Mouse (Mus musculus) heart, postnatal 4 days (tissue): Measurements from ENCODE around the gene Sod1. TPM values are rescaled to one million over a fixed set of nuclear protein-coding genes. Genes with fewer than 3 reads are reported as not detected.

ENCODE experiments used
- DNase-seq: peaks from one replicate; pipeline ENCODE4 v3.0.0; 2021
- total RNA-seq, 2 experiments: library from RNA; stranded (reverse); gene quantifications; 2 replicates each; pipeline ENCODE4 v1.2.3; 2021

The Sod1 gene
- 100 to 1,000 TPM; 499 to 512 TPM for total RNA-seq

DNA sequence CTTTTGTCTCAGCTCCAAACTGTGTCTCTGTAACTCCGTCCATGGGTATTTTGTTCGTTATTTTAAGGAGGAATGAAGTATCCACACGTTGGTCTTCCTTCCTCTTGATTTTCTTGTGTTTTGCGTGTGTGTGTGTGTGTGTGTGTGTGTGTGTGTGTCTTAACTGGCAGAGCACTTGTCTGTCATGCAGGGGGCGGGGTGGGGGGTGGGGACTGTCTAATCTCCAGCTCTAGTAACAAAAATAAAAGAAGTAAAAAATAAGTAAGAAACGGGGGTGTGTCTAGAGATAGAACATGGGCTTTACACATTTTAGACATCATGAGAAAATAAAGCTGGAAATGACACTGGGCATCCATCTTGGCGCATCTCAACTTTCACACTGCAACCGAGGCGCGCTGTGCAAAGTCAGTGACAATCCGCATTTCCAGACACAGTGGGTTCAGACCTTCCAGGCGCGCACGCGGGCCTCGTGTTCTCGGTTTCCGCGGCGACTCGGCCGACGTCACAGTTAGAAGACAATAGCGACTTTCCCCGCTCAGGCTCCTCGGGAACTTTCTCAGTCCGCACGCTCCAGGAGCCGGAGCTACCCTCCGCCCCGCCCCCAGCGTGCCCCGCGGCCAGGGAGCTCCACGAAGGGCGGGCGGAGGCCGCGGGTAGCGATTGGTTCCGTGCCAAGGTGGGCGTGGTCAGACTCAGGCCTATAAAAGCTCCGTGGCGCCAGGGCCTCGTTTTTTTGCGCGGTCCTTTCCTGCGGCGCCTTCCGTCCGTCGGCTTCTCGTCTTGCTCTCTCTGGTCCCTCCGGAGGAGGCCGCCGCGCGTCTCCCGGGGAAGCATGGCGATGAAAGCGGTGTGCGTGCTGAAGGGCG lies at the start of gene Sod1:
Sod1 (plus strand) TSS at position 729 of the 866 bp plus-strand sequence.
- peak; percentile 99 for DNase-seq

DNA sequence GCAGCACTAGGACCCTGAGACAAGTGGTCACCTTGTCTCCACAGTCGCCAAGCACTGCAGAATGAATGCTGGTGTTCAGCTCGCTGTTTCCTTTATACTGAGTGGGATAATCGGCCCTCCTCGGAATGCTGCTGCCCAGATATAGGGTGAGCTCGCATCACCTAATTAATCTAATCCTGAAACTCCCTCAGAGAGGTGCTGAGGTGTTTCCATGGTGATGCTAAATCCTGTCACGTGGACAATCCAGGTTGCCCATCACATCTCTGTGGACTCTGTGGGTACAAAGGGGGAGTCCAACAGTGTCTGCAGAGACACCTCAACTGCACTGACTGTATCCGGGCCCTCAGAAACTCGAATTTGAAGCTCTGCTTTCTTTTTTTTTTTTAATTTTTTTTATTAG lies 49.1 kb upstream of the Sod1 start:
- DNase-seq: no peak

DNA sequence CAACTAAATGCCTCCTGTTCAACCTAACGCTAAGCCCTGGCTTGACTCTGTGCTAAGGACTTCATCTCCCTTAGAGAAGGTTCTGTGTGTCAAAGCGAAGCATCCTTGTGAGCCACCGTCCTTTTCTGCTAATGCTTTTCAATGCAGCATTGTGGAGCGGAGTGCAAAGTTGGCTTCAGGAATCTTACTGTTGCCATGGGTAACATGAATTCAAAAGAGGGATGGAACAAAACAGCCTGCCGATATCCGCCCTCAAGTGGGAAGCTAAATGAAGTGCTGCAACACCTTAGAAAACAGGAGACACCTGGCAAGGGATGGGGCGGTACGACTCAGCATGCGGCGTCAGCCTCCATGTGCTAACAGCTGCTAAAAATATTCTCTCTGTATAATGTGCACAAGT lies 44.1 kb upstream of the Sod1 start:
- no peak for DNase-seq

DNA sequence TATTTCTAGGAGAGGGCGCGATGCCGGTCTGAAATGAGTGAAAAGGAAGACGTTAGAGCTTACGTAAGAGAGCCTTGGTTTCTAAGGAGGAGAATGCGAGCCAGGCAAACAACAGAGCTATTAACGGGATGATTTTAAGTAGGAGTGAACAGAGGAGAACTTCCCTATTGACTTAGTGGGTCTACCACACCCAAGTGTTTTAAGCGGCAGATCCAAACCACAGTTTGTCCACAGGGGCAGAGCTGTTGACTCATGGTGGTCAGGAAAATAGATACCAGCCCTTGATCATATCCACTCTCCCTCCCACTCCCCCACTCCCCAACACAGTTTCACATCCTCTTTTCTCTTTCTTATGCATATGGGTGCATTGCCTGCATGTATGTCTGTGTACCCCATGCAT lies 43.1 kb upstream of the Sod1 start:
- DNase-seq: no peak

DNA sequence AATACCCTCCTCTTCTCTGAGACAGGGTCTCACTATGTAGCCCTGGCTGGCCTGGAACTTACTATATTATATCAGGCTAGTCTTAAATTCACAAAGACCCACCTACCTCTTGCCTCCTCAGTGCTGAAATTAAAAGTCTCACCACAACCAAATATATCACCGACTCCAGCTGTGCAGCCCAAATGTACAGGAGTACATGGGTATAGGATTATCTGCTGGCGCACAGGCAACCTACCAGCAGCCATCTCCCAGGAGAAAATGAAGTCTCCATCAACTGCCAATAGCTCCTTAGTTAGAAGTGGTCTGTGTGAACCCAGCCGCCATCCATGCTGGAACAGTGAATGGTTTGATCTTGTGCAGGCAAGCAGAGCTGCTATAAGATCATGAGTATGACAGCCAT lies 42.1 kb upstream of the Sod1 start:
- DNase-seq: no peak

DNA sequence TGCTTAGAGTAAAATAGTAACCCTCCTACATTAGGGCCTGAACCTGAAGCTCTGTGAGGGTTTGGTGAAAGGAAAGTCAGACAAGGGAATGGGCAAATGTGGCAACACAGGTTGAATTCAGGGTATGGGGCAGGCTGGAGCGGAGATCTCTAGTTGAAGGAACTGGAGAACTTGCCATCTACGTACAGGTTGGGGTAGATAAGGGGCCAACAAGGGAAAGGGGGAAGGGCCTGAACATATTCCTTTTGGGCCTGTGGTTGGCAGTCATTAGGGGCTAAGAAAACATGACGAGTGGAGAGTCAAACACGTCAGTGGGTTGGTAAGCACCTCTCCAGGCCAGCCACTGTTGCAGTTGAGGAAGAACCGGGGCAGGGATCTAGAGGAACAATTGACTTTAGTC lies 40.7 kb upstream of the Sod1 start:
- no peak for DNase-seq

DNA sequence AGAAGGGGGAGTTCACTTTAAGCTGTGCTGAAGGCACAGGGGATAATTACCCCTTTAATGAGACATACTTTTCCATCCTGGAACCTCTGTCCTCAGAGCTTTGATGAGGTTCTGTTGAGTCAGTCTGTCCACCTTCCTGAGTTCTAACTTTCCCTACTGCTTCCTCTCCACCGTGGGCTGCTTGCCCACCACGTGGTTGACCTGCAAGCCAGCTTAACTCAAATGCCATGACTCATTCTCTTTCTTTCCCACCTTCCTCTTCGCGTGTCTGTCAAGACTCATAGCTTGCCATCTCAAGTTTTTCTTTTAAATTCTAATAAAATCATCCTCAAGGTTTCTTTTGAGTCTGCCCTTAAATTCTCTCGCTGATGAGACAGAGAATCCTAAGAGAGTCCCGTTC lies 39.6 kb upstream of the Sod1 start:
- no peak for DNase-seq

DNA sequence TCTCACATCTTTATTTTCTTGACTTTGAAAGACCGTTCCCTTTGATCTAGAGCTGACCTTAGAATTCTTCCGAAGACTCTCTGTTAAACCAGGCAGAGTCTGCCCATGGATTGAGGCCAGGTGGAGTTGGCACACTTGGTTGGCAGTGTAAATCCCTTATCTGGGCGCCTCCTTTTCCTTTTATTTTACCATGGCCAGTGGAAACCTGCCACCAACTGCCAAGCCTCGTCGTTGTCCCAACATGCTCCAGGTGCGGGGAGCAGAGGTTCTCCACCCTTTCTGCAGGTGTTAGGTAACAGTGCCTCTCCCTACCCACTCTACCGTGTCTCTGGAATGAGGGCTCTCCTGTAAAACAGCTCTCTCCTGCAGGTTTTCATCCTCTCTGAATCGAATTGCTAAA lies 38.9 kb upstream of the Sod1 start:
- no peak for DNase-seq

DNA sequence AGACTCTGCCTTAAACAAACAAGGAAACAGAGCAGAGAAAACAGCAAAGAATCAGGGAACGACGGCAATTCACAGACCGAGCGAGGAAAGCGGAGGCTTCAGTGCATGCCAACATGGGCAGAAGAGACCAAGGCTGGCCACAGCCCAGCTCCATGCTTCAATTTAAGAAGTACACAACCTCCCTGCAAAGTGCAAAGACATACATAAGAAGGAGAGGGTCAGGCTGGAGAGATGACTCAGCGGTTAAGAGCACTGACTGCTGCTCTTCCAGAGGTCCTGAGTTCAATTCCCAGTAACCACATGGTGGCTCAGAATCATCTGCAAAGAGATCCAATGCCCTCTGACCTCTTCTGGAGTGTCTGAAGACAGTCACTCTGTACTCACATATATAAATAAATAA lies 36.4 kb upstream of the Sod1 start:
- no peak for DNase-seq

DNA sequence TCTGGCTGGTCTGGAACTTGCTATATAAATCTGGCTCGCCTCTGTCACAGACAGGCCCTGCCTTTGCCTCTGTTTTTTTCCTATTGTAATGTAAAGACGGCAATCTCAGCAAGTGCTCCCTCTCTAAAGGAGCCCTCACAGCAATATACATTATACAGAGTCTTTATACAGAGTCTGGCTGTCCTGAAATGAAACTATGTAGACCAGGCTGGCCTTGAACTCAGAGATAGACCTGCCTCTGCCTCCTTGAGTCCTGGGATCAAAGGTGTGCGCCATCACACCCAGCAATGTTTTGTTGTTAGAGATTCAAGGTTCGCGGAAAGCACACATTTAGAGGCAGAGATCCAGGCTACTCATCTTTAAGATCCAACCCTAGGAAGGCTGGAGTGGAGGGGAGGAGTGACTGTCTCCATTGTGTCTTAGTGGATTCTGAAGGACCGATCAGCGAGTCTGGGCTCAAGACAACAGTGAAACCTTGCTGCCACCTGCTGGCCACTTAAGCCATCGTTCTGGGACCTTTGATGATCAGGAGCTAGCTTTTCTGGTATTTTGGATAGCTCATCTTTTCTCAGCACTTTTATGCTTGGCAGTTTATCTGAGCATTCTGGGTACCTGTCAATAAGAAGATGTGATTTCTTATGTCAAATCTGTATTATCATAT lies 34.5 kb upstream of the Sod1 start:
- peak; percentile 86 for DNase-seq

DNA sequence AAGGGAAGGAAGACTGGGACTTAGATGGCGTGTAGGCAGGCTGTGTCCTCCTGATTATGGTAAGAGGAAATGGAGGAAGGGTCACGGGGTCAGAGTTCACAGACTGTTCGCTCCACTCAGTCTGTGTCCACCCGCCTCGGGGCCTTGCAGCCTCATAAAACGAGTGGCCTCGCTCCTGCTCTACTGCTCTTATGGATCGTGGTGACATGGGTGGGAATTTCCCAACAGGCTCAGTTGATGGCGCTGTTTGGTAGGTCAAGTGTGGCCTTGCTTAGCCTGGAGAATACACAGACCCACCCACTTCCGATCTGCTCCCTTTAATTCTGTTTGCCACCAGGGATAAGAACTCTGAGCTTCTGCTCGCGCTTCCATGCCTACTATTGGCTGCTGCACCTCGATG lies 33.1 kb upstream of the Sod1 start:
- peak; percentile 58 for DNase-seq

DNA sequence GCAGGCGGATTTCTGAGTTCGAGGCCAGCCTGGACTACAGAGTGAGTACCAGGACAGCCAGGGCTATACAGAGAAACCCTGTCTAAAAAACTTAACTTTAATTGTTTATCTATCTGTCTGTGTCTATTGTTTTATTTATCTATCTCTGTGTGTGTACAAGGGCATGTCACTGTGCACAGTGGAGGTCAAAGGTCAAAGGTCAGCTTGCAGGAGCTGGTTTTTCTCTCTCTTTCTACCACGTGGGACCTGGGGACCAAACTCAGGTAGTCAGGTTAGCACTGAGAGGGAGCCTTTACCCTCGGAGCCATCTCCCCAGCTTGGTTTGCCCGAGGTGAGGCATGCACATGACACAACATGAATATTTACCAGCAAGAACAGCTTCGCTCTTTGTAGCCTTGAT lies 29.3 kb upstream of the Sod1 start:
- no peak for DNase-seq

DNA sequence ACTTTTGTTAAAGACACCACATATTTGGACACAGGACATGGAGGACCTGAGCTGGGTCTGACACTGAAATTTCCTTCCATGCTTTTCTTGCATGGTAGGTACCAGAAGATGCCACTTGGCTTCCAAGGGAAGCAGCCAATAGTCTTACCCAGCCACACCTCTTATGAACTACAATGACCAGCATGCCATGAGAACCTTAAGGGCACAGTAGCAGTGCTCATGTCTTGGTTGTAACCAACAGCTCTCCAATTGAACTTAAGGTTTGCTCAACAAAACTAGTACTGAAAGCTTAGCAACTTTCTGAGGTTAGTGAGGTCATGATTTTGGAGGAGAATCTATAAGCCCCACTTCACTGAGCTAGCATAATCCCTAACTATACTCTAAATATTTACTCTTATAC lies 26.8 kb upstream of the Sod1 start:
- DNase-seq: no peak

DNA sequence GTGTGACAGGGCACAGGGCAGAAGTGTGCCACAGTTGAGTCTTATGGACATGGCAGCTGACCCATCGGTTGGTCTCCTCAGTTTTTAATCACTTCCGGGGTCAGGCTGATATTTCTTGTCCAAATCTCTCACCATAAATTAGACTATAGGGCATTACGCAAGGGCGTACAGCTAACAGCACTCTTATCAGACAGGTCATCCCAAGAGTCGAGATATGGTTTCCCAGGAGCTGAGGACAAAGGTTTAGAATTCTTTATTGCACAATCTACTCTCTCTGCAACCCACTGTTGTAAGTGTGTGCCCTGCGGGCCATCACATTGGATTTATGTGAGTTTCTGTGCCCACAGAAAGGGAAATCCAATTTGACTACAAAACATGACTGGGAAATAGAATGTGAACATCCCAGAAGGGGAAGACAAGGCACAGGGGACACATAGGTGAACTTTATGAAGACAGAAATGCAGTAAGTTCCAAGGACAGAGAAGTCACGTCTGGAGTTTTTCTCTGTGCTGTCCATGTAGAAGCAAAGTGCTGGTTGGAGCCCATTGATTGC lies 23.8 kb upstream of the Sod1 start:
- DNase-seq: no peak

DNA sequence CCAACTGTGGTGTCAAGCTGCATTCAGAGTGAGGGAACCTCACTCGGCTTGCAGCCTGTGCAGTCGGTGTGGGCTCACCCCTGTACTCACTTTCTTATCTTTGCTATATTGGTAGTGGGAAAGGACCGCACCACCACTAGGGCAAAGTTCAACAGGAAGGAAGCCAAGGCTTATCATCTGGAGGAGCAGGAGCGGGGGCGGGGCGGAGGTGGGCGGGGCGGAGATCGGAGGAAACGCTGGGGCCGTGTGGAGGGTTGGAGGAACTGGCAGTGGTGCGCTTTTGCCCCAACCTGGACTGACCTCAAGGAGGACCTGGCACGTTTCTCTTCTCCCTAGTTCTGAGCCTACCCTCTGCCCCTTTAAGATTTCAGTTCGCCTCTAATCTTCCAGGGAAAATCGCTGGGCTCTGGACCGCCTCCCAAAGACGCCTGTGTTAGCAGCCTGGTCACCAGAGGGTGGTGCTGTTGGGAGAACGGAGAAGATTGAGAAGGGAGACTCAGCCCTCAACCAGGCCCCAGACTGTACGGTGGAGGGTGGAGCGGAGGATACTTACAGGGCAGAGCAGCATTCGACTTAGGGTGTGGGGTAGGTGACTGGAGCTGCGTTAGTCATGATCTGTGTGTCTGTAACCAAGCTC lies 23.1 kb upstream of the Sod1 start:
- DNase-seq: peak; percentile 90

DNA sequence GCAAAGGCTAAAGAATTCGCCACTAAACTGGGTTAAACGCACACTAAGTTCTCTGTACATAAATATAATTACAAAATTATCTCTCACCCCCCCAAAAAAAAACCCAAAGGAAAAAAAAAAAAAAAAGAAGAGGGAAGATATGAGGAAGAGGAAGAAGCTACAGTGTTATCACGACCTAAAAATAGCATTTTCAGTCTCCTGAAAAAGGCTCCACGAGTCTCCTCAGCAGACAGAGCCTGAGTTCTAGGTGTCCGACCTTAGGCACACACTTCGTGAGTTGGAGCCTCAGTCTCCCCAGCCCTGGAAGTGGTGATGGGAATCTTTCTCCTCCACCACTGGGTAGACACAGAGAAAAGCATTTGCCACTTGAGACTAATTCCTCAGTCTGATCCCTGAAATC lies 21.9 kb upstream of the Sod1 start:
- DNase-seq: no peak

DNA sequence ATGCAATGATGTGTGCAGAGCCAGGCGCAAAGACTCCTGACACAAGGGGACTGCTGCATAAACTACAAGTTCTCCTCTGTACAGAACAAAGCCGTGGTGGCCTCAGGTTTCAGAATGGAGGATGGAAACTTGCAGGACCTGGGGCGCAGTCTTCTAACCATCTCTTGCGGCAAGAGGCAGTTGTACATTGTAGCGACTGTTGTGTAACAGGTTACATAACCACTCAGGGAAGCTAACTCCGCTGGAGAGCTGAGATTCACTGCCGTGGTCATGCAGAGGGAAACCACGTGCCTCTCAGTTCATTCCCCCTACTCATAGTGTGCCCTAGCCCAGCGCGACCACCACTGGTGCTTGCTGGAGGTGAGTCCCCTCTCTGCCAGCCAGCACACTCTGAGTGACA lies 21.4 kb upstream of the Sod1 start:
- DNase-seq: no peak

DNA sequence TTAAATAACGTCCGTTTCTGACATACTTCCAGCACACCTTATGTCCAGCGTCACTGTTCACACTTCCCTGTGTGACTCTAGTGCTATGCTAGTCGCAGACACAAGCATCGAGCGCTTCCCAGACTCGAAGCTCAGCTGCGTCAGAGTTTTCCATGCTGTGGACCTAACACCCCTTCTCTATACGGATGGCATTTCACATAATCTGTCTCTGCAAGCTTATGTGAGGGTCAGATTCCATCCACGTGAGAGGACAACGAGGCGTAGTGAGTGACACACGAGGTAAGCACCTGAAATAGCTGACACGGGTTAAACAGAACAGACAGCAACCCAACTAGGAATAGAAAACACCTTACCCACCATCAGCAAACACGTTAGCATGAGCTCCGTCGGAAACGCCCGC lies 18.4 kb upstream of the Sod1 start:
- DNase-seq: no peak

DNA sequence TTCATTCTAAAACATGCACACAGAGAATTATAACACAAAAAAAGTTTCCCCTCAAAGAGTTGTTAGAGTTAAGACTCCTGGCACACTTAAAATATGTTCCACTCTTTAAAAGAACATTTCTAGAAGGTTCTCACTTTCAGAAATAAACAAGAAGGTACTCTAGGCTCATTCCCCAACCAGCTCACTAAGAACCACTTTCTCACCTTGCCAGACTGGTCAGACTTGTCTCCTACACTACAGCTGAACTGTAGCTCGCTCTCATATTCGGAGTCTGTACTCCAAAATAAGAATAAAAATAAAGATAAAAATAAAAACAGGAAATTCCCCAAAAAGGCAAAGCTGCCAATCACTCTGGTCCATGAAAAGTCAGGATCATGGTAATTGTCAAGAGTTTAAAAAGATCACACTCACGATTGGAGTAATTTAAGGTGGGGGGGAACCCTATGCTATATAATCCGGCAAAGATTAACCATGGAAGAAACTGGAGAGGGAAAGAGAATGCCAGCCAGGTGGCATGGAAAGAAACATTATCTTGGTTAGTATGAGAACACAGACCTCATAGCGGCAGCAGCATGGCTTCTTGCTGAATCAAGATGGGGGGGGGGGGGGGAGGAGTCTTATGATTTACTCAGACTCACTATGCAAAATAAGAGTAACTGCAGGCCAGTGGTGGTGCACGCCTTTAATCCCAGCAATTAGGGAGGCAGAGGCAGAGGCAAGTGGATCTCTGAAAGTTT lies 17.2 kb upstream of the Sod1 start:
- no peak for DNase-seq

DNA sequence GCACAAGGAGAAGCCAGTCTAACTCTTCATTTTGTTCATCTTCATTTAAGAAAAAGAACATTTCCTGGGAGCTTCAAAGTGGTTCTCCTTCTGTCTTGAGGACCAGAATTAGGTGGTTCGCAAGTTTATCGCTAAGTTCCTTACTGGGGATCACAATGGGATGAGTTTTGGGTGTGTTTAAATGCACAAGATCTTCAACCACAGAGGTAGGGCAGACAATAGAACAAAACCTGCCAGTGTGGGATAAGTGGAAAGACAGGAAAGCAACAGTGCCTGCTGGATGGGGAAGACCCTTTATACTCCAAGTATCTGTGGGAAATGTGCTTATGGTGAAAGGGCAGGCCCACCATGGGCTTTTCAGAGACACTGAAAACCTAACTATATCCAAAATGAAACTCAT lies 15.7 kb upstream of the Sod1 start:
- DNase-seq: no peak

DNA sequence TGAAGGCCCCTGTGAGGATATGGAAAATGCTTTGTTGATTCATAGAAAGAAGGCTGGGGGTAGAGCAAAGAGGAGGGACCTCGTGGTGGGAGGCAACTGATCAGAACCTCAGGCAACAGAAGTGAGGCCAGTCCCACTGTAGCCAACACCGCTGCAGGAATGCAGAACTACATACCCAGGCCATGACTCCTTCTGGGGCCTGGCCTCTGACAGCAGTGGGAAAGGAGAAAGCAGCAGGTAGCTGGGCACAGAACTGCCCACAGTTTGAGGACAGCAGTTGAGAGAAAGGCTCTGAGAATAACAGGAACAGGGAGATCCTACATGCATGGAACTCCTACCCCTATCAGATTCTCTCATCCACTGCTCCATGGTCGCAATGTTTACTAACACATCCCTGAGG lies 11.6 kb upstream of the Sod1 start:
- no peak for DNase-seq

DNA sequence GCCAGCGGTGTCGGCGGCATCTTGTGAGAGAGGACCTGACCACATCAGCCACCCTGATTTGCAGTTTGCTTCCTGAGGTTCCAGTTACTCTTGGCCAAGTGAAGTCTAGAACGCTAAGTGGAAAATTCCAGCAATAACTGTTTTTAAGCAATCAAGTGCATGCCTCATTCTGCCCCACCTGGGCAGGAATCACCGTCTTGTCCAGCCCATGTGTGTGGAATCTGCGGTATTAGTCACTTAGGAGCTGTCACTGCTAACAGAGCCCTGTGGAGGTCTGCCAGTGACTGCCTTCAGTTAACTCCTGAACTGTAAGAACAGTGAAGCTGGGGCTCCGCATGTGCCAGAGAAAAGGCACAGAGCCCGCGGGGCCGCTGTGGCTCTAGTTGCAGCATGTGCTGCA lies 9.8 kb upstream of the Sod1 start:
- no peak for DNase-seq

DNA sequence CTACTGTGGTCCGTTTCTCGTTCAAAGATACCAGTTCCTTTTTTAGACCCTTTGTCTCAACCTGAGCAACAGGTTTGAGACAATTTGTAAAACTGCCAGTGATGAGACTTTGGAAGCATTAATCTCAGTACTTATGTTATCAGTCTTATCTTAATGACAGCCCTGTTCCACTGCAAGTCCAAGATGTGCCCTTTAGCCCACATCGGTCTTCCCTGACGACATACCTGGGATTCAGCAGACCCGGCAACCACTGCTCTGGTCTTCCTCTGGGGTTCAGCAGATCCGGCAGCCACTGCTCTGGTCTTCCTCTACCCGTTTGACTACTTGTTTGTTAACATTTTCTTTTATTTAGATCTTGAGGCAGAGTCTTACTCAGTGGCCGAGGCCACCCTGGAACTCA lies 8.8 kb upstream of the Sod1 start:
- DNase-seq: no peak
